Mouse (Mus musculus) liver, embryonic 11.5 days (tissue): ENCODE measurements at regions not wholly inside any gene's neighbourhood (a gene's known extent, or its start where the extent isn't known, plus 50 kb on each side); places are given as distances from the start of the nearest gene placed in this dataset.
A peak's percentile ranks its signal among the peaks of the same experiment; 100 is the strongest.

Experiments used
- ATAC-seq: fragments of 200-750 bp; cut with Nextera tagmentation; replicated peaks from 2 replicates; pipeline ENCODE4 v1.8.0; 2017; ENCODE audit warnings: moderate number of reproducible peaks, mild to moderate bottlenecking, moderate TSS enrichment, moderate library complexity; ENCODE audit not compliant: low FRiP score
- DNase-seq: peaks from one replicate; pipeline ENCODE4 v3.0.0-alpha.2; 2017; ENCODE audit warnings: low spot score
- H3K27ac ChIP-seq: fragments of 300-500 bp; sonication (generic); 2 replicates; pipeline ENCODE4 v1.5.1; 2014; ENCODE audit warnings: mild to moderate bottlenecking, low read depth, low read length, control low read depth
- H3K27me3 ChIP-seq: fragments of 300-500 bp; sonication (generic); replicated peaks from 2 replicates; pipeline ENCODE4 v1.6.1; 2014; ENCODE audit warnings: low read length, mixed read lengths; ENCODE audit not compliant: control insufficient read depth, insufficient read depth
- H3K36me3 ChIP-seq: fragments of 300-500 bp; sonication (generic); 2 replicates; pipeline ENCODE4 v1.6.1; 2014; ENCODE audit warnings: mild to moderate bottlenecking, low read length, moderate library complexity, mixed read lengths; ENCODE audit not compliant: control insufficient read depth, insufficient read depth
- H3K4me1 ChIP-seq: fragments of 300-500 bp; sonication (generic); replicated peaks from 2 replicates; pipeline ENCODE4 v1.6.1; 2014; ENCODE audit warnings: low read length, mixed read lengths; ENCODE audit not compliant: control insufficient read depth, insufficient read depth
- H3K4me2 ChIP-seq: fragments of 300-500 bp; sonication (generic); 2 replicates; pipeline ENCODE4 v1.6.1; 2014; ENCODE audit warnings: mild to moderate bottlenecking, control low read depth, moderate library complexity
- H3K4me3 ChIP-seq: fragments of 300-500 bp; sonication (generic); 2 replicates; pipeline ENCODE4 v1.5.1; 2014; ENCODE audit warnings: low read depth, low read length, control low read depth
- H3K9ac ChIP-seq: fragments of 300-500 bp; sonication (generic); 2 replicates; pipeline ENCODE4 v1.6.1; 2014; ENCODE audit warnings: low read depth, low read length, control low read depth
- H3K9me3 ChIP-seq: fragments of 300-500 bp; sonication (generic); 2 replicates; pipeline ENCODE4 v1.6.1; 2016; ENCODE audit warnings: low read length, inconsistent platforms, mixed read lengths; ENCODE audit not compliant: control insufficient read depth
- WGBS: fragments of 180-500 bp; shearing (Covaris S2); extraction: QIAGEN DNeasy Blood & Tissue Kit; methylation state at CpG from one replicate; pipeline ENCODE4 v1.1.7; 2014; 5-methylcytosine and 5-hydroxymethylcytosine counted together

GRCm38 (mm10) chr10:17332986-17333385, 390.0 kb upstream of the Cited2 start:
- no peak overlapping the region for H3K9ac ChIP-seq
- H3K27ac ChIP-seq: no peak overlapping the region
- no peaks in the 10 kb centered on the region for H3K36me3 ChIP-seq
- no peaks in the 10 kb centered on the region for H3K27me3 ChIP-seq
- H3K9me3 ChIP-seq: no peaks in the 10 kb centered on the region
- H3K4me3 ChIP-seq: no peak overlapping the region
- H3K4me2 ChIP-seq: no peak overlapping the region
- DNase-seq (no peak), ATAC-seq (no peak)
- 55% methylated on average over 3 of the region's 3 CpGs for WGBS
- H3K4me1 ChIP-seq: peaks cover 7% of the 10 kb centered on the region; the same call in 1 of the 2 replicates

GRCm38 (mm10) chr10:17333676-17334075, 389.3 kb upstream of the Cited2 start:
- DNase-seq: no peak
- Histone ChIP-seq H3K4me2 (no peak overlapping the region), H3K27ac (no peak overlapping the region)

GRCm38 (mm10) chr10:17337217-17337616, 385.8 kb upstream of the Cited2 start:
- Histone ChIP-seq H3K27ac (no peak overlapping the region), H3K4me1 (peaks cover 3% of the 10 kb centered on the region; the same call in 1 of the 2 replicates), H3K36me3 (no peaks in the 10 kb centered on the region), H3K4me2 (no peak overlapping the region), H3K4me3 (no peak overlapping the region), H3K9me3 (no peaks in the 10 kb centered on the region), H3K27me3 (no peaks in the 10 kb centered on the region), H3K9ac (no peak overlapping the region)
- DNase-seq (no peak), ATAC-seq (no peak)
- 80% methylated on average over 2 of the region's 2 CpGs for WGBS

More at GRCm38 (mm10) chr10:17333676-17334075, 389.3 kb upstream of the Cited2 start:
- Histone ChIP-seq H3K36me3 (no peaks in the 10 kb centered on the region), H3K9ac (no peak overlapping the region), H3K27me3 (no peaks in the 10 kb centered on the region), H3K4me3 (no peak overlapping the region), H3K9me3 (no peaks in the 10 kb centered on the region), H3K4me1 (peaks cover 7% of the 10 kb centered on the region; the same call in 1 of the 2 replicates)
- ATAC-seq: 0 out of 2 replicates have a peak, but pooled peaks have one; percentile 23
- WGBS: 28% methylated on average over 6 of the region's 6 CpGs

- no peaks in the 10 kb centered on the region for H3K9me3 ChIP-seq
- 75% methylated on average over 1 of the region's 1 CpGs for WGBS
- H3K4me1 ChIP-seq: no peaks in the 10 kb centered on the region
- no peak overlapping the region for H3K27ac ChIP-seq
- no peak overlapping the region for H3K4me3 ChIP-seq
- H3K4me2 ChIP-seq: no peak overlapping the region
- DNase-seq: no peak
- H3K36me3 ChIP-seq: no peaks in the 10 kb centered on the region
- ATAC-seq: no peak
- H3K27me3 ChIP-seq: no peaks in the 10 kb centered on the region
- no peak overlapping the region for H3K9ac ChIP-seq
Observed at GRCm38 (mm10) chr10:17343829-17344228, 379.2 kb upstream of the Cited2 start.

GRCm38 (mm10) chr10:17352202-17352994, 370.6 kb upstream of the Cited2 start:
- ATAC-seq (no peak), DNase-seq (no peak)
- Histone ChIP-seq H3K36me3 (no peaks in the 10 kb centered on the region), H3K27me3 (no peaks in the 10 kb centered on the region), H3K4me2 (no peak overlapping the region), H3K4me3 (no peak overlapping the region), H3K27ac (no peak overlapping the region), H3K9me3 (no peaks in the 10 kb centered on the region), H3K9ac (no peak overlapping the region), H3K4me1 (no peaks in the 10 kb centered on the region)
- 84% methylated on average over 14 of the region's 14 CpGs for WGBS

GRCm38 (mm10) chr10:17355476-17355875, 367.5 kb upstream of the Cited2 start:
- ATAC-seq: no peak
- no peak overlapping the region for H3K9ac ChIP-seq
- WGBS: 74% methylated on average over 4 of the region's 4 CpGs
- H3K4me2 ChIP-seq: no peak overlapping the region
- H3K9me3 ChIP-seq: no peaks in the 10 kb centered on the region
- H3K27ac ChIP-seq: no peak overlapping the region
- H3K27me3 ChIP-seq: no peaks in the 10 kb centered on the region
- H3K4me1 ChIP-seq: no peaks in the 10 kb centered on the region
- H3K36me3 ChIP-seq: no peaks in the 10 kb centered on the region
- DNase-seq: no peak
- H3K4me3 ChIP-seq: no peak overlapping the region

- DNase-seq (no peak), ATAC-seq (no peak)
- H3K4me1 ChIP-seq: no peaks in the 10 kb centered on the region
- no peaks in the 10 kb centered on the region for H3K27me3 ChIP-seq
- H3K9ac ChIP-seq: no peak overlapping the region
- H3K27ac ChIP-seq: no peak overlapping the region
- no peak overlapping the region for H3K4me3 ChIP-seq
- H3K9me3 ChIP-seq: no peaks in the 10 kb centered on the region
- WGBS: 66% methylated on average over 3 of the region's 3 CpGs
- no peak overlapping the region for H3K4me2 ChIP-seq
- H3K36me3 ChIP-seq: no peaks in the 10 kb centered on the region
Observed at GRCm38 (mm10) chr10:17356041-17356440, 367.0 kb upstream of the Cited2 start.

- ATAC-seq: no peak
- WGBS: 76% methylated on average over 3 of the region's 3 CpGs
- no peaks in the 10 kb centered on the region for H3K36me3 ChIP-seq
- no peaks in the 10 kb centered on the region for H3K9me3 ChIP-seq
- no peaks in the 10 kb centered on the region for H3K27me3 ChIP-seq
- H3K4me2 ChIP-seq: no peak overlapping the region
- DNase-seq: no peak
- H3K4me1 ChIP-seq: no peaks in the 10 kb centered on the region
- H3K27ac ChIP-seq: no peak overlapping the region
- no peak overlapping the region for H3K9ac ChIP-seq
- no peak overlapping the region for H3K4me3 ChIP-seq
Observed at GRCm38 (mm10) chr10:17362643-17363042, 360.4 kb upstream of the Cited2 start.
